Mouse (Mus musculus) lung, adult 2 months (tissue): Measurements from ENCODE around the gene 3110082I17Rik.

Source experiments
- CTCF ChIP-seq: fragments of 200-500 bp; IDR thresholded peaks from 2 replicates; pipeline ENCODE4 v1.5.1; 2011; ENCODE audit warnings: mild to moderate bottlenecking, low read length, control low read depth; ENCODE audit not compliant: insufficient read depth
- POLR2A ChIP-seq: fragments of 200-500 bp; IDR thresholded peaks from 2 replicates; pipeline ENCODE4 v1.6.1; 2011; ENCODE audit warnings: low read depth, mild to moderate bottlenecking, control low read depth, low read length, borderline replicate concordance; ENCODE audit errors: extremely low read depth

DNA sequence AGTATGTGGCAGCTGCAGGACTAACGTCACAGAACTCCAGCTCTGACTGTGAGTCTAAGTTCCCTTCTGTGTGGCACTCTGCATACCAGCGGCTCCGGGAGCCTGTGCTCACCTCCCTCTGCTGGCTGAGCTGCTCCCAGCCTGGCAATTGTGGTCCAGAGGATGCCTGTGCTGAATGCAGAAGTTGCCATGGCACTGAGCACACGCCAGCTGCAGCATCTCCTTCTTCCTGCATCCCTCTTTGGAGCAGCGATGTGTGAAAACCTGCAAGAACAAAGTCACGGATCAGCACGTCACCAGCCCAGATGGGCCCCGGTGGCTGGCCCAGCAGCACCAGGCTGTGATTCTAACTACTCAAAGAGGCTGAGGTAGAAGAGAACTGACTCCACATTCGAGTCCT is 14.4 kb upstream of the 3110082I17Rik start:
- no peak for TF ChIP-seq CTCF
- no peak for TF ChIP-seq POLR2A
